Mouse (Mus musculus): ENCODE data around the gene Eya3. TPM values are rescaled to one million over a fixed set of nuclear protein-coding genes. Genes with fewer than 3 reads are reported as not detected.
A peak's percentile ranks its signal among the peaks of the same experiment; 100 is the strongest.

Gene Eya3
- total and polyA plus RNA-seq, 3 experiments, result 24.4 to 50.0 (median 31.0) TPM

GRCm38 (mm10) chr4:132749258-132749982 lies 110.6 kb downstream of the Eya3 start:
- H3K27ac ChIP-seq (ENCODE audit: insufficient read depth, low read depth), result peak overlapping the region; percentile 94
- in situ Hi-C loops (cut with MboI; ENCODE audit: low pct_ligation_motif_present, low pct_unique_long_range_greater_than_20kb, low sequenced_read_pairs), result no loop called here

GRCm38 (mm10) chr4:132752992-132753391 lies 114.2 kb downstream of the Eya3 start:
- Histone ChIP-seq H3K9me3 (replicated peaks; ENCODE audit: low read length) (no peaks in the 10 kb centered on the region), H3K36me3 (replicated peaks in 1 of 2; ENCODE audit: control insufficient read depth in 1 of 2, insufficient read depth in 1 of 2, low read length in 1 of 2) (peaks cover 0 to 2% of the 10 kb centered on the region in 2 experiments), H3K27me3 (replicated peaks) (peaks cover 17% of the 10 kb centered on the region), H3K9ac (ENCODE audit: insufficient read depth, low read depth) (no peak overlapping the region), H3K4me1 (ENCODE audit: control insufficient read depth in 1 of 2, insufficient read depth in 2 of 2) (peaks cover 3 to 35% of the 10 kb centered on the region in 2 experiments; a peak in 3 of 4 replicates), H3K4me3 (replicated peaks in 1 of 3; ENCODE audit: low read depth in 2 of 3, low read length in 2 of 3, poor library complexity in 1 of 3) (no peak overlapping the region), H3K27ac (ENCODE audit: insufficient read depth, low read depth) (no peak overlapping the region), H3K79me2 (replicated peaks; ENCODE audit: control insufficient read depth, extremely low read depth, insufficient read depth, poor library complexity, severe bottlenecking) (no peaks in the 10 kb centered on the region), H3K4me2 (ENCODE audit: insufficient read depth, low read depth, poor library complexity, severe bottlenecking) (no peak overlapping the region)
- dilution Hi-C loops (cut with MboI; ENCODE audit: extremely low pct_ligation_motif_present, extremely low pct_unique_long_range_greater_than_20kb, low sequenced_read_pairs), result no loop called here
- TF ChIP-seq RCOR1 (conservative IDR thresholded peaks at IDR 0.05; ENCODE audit: low read depth, low read length) (no peak), ZKSCAN1 (IDR thresholded peaks at IDR 0.05; ENCODE audit: borderline replicate concordance, low read depth, low read length) (no peak), PAX5 (IDR thresholded peaks at IDR 0.05; ENCODE audit: low read length) (no peak), CHD1 (IDR thresholded peaks at IDR 0.05; ENCODE audit: low read depth, low read length) (no peak), MAX (IDR thresholded peaks at IDR 0.05; ENCODE audit: low read length) (no peak), JUN (IDR thresholded peaks at IDR 0.05; ENCODE audit: insufficient read depth, low read depth, low read length) (no peak), IRF4 (IDR thresholded peaks at IDR 0.05; ENCODE audit: low read depth, low read length) (no peak), TBP (conservative IDR thresholded peaks at IDR 0.05; ENCODE audit: low read depth, low read length) (no peak), CTCF (conservative IDR thresholded peaks at IDR 0.05 in 1 of 2, IDR thresholded peaks at IDR 0.05 in 1 of 2; ENCODE audit: low read depth in 2 of 2, low read length in 2 of 2) (no peak), ZC3H11A (IDR thresholded peaks at IDR 0.05; ENCODE audit: low read depth, low read length) (no peak), CHD2 (IDR thresholded peaks at IDR 0.05; ENCODE audit: low read length) (no peak), EP300 (IDR thresholded peaks at IDR 0.05; ENCODE audit: low read length) (no peak), POLR2A (IDR thresholded peaks at IDR 0.05; ENCODE audit: low read depth, low read length) (no peak), KAT2A (IDR thresholded peaks at IDR 0.05; ENCODE audit: insufficient replicate concordance, low read length) (no peak), MXI1 (IDR thresholded peaks at IDR 0.05; ENCODE audit: low read depth, low read length) (no peak), USF2 (conservative IDR thresholded peaks at IDR 0.05; ENCODE audit: low read depth, low read length) (no peak), NELFE (IDR thresholded peaks at IDR 0.05; ENCODE audit: low read depth, low read length) (no peak), RAD21 (IDR thresholded peaks at IDR 0.05; ENCODE audit: low read depth, low read length) (no peak)
- in situ Hi-C loops (cut with MboI; ENCODE audit: low pct_ligation_motif_present, low pct_unique_long_range_greater_than_20kb, low sequenced_read_pairs), result no loop called here
- DNase-seq (ENCODE audit: extremely low read depth), result no peak

More at GRCm38 (mm10) chr4:132749258-132749982, 110.6 kb downstream of the Eya3 start:
- Histone ChIP-seq H3K9ac (ENCODE audit: insufficient read depth, low read depth) (no peak overlapping the region), H3K4me3 (replicated peaks in 1 of 3; ENCODE audit: low read depth in 2 of 3, low read length in 2 of 3, poor library complexity in 1 of 3) (no peak overlapping the region), H3K27me3 (replicated peaks) (no peaks in the 10 kb centered on the region), H3K4me2 (ENCODE audit: insufficient read depth, low read depth, poor library complexity, severe bottlenecking) (peak overlapping the region; percentile 18), H3K4me1 (ENCODE audit: control insufficient read depth in 1 of 2, insufficient read depth in 2 of 2) (peaks cover 3 to 31% of the 10 kb centered on the region in 2 experiments), H3K9me3 (replicated peaks; ENCODE audit: low read length) (no peaks in the 10 kb centered on the region), H3K79me2 (replicated peaks; ENCODE audit: control insufficient read depth, extremely low read depth, insufficient read depth, poor library complexity, severe bottlenecking) (no peaks in the 10 kb centered on the region), H3K36me3 (replicated peaks in 1 of 2; ENCODE audit: control insufficient read depth in 1 of 2, insufficient read depth in 1 of 2, low read length in 1 of 2) (peaks cover 2 to 3% of the 10 kb centered on the region in 2 experiments)
- TF ChIP-seq CTCF (conservative IDR thresholded peaks at IDR 0.05 in 1 of 2, IDR thresholded peaks at IDR 0.05 in 1 of 2; ENCODE audit: low read depth in 2 of 2, low read length in 2 of 2) (no peak), RCOR1 (conservative IDR thresholded peaks at IDR 0.05; ENCODE audit: low read depth, low read length) (no peak), MXI1 (IDR thresholded peaks at IDR 0.05; ENCODE audit: low read depth, low read length) (0 out of 2 replicates have a peak, but pooled peaks have one; percentile 4), CHD1 (IDR thresholded peaks at IDR 0.05; ENCODE audit: low read depth, low read length) (no peak), ZNF384 (IDR thresholded peaks at IDR 0.05; ENCODE audit: low read depth, low read length) (peak; percentile 48), UBTF (IDR thresholded peaks at IDR 0.05; ENCODE audit: low read depth, low read length) (no peak), KAT2A (IDR thresholded peaks at IDR 0.05; ENCODE audit: insufficient replicate concordance, low read length) (no peak), BHLHE40 (IDR thresholded peaks at IDR 0.05; ENCODE audit: low read depth, low read length) (no peak), SMC3 (IDR thresholded peaks at IDR 0.05; ENCODE audit: low read depth, low read length) (no peak)
- dilution Hi-C loops (cut with MboI; ENCODE audit: extremely low pct_ligation_motif_present, extremely low pct_unique_long_range_greater_than_20kb, low sequenced_read_pairs), result no loop called here
- no peak for DNase-seq (ENCODE audit: extremely low read depth)
